Mouse (Mus musculus): ENCODE measurements around the gene Dbf4. TPM values are rescaled to one million over a fixed set of nuclear protein-coding genes. Genes with fewer than 3 reads are reported as not detected.

The Dbf4 gene
- polyA plus RNA-seq (2012): 37.0 and 57.2 TPM in 2 replicates

DNA sequence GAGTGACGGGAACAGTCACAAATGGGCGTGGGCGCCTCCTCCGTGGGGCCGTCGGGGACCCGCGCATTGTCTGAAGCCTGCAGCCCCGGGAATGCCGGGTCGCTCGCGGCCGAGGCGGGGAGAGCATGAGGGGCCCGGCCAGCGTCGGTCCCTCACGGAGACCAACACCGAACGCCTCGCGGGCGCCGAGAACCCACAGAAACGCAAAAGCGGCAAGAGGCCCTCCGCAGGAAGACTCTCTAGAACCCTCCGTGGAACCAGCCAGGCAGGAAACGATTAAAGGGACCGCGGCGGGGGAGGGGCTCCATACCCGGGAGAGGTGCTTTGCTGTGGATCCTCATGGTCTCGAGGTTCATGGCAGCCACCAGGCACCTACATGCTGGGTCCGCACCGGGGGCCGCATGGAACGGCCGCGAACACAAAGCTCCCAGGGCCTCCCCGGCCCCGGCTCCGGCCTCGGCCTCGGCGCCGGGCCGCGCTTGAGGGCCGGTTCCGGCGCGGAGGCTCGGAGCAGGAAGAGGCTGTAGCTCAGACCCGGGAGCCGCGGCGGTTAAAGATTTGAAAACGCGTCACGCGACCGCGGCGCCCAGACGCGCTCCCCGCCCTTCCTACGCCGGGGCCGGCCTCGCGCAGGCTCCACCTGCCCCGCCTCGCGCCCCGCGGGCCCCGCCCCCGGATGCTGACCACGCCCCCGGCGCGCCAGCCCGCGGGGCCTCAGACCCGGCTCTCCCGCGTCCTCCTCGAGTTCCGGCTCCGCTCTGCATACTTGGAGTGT lies at the start of gene Dbf4, which contains the start of gene Slc25a40:
Gene Dbf4, minus strand, starts transcription at position 560 of the 775 bp plus-strand sequence.
Gene Slc25a40, plus strand, starts transcription at position 694 of the 775 bp plus-strand sequence.
- TF ChIP-seq GATA1 (IDR thresholded peaks at IDR 0.05; ENCODE audit: low read length): no peak

DNA sequence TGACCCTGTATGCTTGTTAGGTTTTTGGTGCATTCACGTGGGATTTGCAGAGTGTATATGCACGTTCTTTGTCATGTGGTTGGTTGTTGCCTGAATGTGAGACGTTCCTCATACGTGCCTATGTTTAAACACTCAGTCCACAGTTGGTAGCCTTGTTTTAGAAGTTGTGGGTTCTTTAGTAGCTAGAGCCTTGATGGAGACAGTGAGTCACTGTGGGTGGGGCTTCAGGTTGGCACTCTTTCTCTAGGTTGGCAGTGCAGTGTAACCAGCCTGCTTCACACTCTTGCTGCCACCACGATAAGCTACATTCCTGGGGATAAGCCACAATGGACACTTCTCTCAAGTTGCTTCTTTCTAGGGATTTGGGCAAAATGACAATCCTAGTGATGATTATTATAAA lies 34.0 kb upstream of the Dbf4 start:
- TF ChIP-seq GATA1 (IDR thresholded peaks at IDR 0.05; ENCODE audit: low read length): no peak

- no peak for TF ChIP-seq GATA1 (IDR thresholded peaks at IDR 0.05; ENCODE audit: low read length)
Measured at GRCm38 (mm10) chr5:8455565-8455964, 33.0 kb upstream of the Dbf4 start.

DNA sequence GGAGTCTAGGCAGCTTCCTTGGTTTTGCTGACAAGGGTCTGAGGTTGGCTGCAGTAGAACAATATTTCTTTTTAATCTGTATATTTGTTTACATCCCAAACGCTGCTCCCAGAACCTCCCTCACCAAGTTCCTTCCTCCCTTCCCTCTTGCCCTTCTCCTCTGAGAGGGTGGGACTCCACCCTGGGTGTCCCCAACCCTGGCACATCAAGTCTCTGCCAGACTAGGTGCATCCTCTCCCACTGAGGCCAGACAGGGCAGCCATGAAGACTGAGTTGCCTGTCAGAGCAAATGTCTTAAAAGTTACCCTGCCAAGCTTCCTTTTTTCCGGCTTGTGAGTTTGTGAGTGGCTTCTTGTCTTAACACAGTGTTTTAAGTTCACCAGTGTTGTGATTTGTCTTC lies 16.6 kb upstream of the Dbf4 start:
- TF ChIP-seq GATA1 (IDR thresholded peaks at IDR 0.05; ENCODE audit: low read length): no peak

DNA sequence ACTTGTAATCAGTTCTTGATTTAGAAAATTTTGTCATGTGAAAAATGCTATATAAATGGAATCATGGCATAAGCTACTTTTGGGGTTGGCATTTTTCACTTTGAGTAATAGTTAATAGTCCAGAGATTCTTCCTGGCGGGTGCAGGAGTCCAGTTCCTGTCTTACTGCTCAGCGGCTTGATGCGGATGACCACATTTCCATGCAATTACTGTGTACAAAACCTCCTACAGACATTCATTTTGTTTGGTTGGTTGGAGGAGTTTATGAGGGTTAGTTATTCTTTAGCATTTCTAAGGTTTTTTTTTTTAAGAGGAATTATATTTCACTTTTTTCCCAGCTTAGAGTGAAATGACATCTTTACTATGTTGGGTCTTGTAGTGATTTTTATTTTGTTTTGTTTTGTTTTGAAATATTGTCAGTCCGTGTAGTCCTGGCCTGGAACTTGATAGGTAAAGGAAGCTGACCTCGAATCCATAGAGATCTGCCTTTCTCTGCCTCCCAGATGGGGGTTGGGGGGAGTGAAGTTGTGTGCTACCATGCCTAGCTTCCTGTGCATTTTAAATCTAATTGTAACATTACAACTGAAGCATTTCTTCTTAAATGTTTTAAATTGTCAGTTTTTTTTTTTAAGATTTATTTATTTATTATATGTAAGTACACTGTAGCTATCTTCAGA lies 15.1 kb upstream of the Dbf4 start:
- TF ChIP-seq GATA1 (IDR thresholded peaks at IDR 0.05; ENCODE audit: low read length): no peak

GRCm38 (mm10) chr5:8425899-8426298 lies 3.4 kb upstream of the Dbf4 start:
- no peak for TF ChIP-seq GATA1 (IDR thresholded peaks at IDR 0.05; ENCODE audit: low read length)

- TF ChIP-seq GATA1 (IDR thresholded peaks at IDR 0.05; ENCODE audit: low read length): no peak
Measured at GRCm38 (mm10) chr5:8424116-8424515, 1.6 kb upstream of the Dbf4 start.

DNA sequence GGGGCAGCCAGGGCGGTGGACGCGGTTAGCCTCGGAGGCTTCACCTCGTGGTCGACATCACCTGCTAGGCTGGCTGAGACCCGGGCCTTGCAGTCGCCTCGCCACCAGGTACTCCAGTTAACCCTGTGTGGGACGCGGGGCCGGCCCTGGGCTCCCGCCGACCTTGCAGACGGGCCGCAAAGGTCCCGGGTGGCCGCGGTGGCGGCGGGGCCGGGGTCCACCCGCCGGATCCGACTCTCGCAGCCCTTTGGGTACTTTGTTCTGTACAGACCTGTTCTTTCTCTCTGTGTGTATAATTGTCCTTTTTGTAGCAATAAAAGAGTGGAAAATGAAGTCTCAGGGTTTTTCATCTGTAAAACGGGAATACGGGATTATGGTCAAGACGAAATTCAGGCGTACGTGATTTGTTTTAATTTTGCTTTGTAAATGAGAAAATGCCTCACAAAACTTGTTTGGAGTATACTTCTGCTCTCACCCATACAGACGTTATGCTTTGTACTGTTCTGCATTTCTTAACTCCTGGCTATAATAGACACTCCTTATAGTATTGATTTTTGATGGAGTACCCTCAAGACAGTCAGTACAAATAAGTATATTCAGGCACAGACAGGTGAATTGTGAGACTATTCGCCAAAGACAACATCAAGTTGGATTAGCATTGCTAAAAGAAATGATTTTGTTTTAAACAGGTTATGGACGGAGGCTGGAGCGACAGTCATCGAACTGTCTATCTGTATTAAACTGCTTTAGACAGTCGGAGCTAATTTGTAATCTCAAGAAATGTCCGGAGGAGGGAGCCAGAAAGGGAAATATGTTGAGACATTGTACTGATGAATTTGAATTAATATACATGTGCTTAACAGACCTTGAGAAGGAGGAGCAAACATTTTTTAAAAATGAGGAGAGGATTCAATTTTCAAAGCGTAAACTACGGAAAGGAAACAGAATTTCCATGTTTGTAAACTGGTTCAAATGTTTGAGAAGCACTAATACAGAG lies 714 bp upstream of the Dbf4 start:
- TF ChIP-seq GATA1 (IDR thresholded peaks at IDR 0.05; ENCODE audit: low read length): no peak

DNA sequence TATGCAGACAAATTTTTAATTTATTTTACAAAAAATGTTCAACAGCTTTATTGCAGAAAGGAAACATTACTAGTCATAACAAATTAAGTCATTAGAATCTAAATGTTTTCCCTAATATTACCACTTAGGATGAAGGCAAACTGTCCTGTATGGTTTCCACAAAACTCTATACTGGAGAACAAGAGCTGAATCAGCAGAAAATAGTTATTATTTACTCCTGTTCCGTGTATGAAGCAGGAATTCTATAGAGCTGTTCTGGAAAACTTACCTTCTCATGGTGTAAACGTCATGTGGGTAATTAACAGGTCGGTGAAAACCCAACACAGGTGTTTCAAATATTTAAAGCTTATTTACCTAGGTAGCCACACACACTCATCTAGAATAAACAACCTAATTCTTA lies 1.1 kb downstream of the Dbf4 start:
- no peak for TF ChIP-seq GATA1 (IDR thresholded peaks at IDR 0.05; ENCODE audit: low read length)

DNA sequence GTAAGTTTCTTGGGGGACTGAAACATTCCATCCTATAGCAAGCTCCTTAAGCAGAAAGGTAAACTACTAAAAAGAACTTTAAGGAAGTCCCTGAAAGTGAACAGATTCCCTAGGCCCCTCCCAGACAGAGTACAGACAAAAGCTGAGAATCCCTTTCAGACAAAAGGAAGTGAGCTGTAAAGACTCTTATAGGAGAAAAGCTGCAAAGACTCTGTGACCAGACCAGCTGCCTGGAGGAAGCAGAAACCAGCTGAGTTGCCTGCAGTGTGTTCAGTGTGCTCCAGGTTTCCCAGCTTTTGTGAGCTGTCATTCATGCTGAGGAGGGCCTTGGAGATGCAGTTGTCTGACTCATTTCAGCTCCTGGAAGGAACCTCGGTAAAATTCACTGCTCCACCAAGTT lies 5.1 kb downstream of the Dbf4 start:
- no peak for TF ChIP-seq GATA1 (IDR thresholded peaks at IDR 0.05; ENCODE audit: low read length)

DNA sequence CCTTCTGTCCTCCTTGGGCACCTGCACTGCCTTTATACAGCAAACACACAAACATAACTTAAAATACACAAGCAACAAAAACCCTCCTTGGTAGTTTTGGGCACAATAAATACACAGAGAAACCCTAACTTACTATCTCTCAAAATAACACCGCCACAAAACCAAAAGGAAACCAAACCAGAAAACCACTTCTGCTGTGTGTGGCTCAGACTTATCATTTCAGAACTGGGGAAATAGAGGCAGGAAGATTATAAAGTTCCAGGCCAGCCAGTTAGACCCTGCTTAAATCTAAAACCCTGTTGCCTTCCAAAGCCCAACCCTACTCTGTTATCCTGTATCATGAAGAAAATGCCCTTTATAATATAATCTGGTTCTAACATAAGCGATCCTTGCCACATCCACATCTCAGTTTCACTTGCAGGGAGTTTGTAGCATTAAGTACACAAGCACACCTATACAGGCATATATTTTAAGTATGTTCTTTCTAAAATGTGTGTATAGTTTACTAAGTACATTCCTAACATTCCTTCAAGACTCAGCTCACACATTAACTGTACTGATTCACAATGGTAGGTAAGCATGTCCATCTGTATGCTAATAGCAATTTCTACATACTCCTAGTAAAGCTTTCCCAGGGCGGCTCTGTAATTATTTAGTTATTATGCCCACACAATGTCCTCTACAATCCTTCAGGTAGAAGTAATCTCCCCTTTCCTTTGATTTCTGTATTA lies 5.7 kb downstream of the Dbf4 start:
- no peak for TF ChIP-seq GATA1 (IDR thresholded peaks at IDR 0.05; ENCODE audit: low read length)

GRCm38 (mm10) chr5:8408746-8409145 lies 13.8 kb downstream of the Dbf4 start:
- no peak for TF ChIP-seq GATA1 (IDR thresholded peaks at IDR 0.05; ENCODE audit: low read length)

- TF ChIP-seq GATA1 (IDR thresholded peaks at IDR 0.05; ENCODE audit: low read length): no peak
Measured at GRCm38 (mm10) chr5:8397587-8398249, 24.8 kb downstream of the Dbf4 start.

DNA sequence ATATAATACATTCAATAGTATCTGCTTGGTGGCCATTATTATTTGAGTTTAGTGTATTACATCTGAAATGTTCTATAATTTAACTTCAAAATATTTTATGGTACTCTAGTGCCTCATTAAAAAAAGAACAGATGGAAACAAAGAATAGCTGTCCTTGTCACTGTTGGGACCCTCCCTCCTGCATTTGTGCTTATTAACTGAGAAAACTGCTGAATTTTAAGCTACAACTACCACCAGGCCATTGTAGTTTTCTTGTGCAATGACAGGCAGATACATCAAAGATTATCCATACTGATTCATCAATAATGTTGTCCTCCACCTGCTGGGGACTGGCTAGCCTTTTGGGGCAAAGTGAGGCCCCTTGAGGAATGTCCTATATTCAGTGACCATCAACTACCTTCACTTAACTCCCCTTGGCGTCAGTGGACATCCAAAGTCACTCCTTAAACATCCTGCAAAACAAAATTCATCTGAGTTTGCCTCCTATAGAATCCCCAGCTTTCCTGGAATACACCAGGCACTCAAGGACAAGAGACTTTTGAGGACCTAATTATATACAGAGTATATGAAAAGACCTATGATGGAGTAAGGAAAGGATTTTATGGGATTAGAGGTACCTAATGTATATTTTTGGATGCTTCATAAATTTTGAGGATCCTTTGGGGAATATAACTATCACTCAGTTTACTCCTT lies 28.5 kb downstream of the Dbf4 start:
- no peak for TF ChIP-seq GATA1 (IDR thresholded peaks at IDR 0.05; ENCODE audit: low read length)
